Mouse (Mus musculus) embryonic facial prominence, embryonic 15.5 days (tissue): ENCODE measurements around the gene Rps16. TPM values are rescaled to one million over a fixed set of nuclear protein-coding genes. Genes with fewer than 3 reads are reported as not detected.

ENCODE experiments used
- ATAC-seq: fragments of 200-750 bp; cut with Nextera tagmentation; 2 replicates; pipeline ENCODE4 v1.8.0; 2017; ENCODE audit warnings: low read depth, moderate TSS enrichment; ENCODE audit not compliant: insufficient number of reproducible peaks, low FRiP score, low TSS enrichment
- H3K27ac ChIP-seq: fragments of 300-500 bp; sonication (generic); replicated peaks from 2 replicates; pipeline ENCODE4 v1.5.1; 2015; ENCODE audit warnings: mild to moderate bottlenecking, inconsistent platforms
- H3K27me3 ChIP-seq: fragments of 300-500 bp; sonication (generic); 2 replicates; pipeline ENCODE4 v1.6.1; 2015; ENCODE audit warnings: inconsistent platforms
- H3K36me3 ChIP-seq: fragments of 300-500 bp; sonication (generic); 2 replicates; pipeline ENCODE4 v1.6.1; 2015; ENCODE audit warnings: mild to moderate bottlenecking, inconsistent platforms
- H3K4me1 ChIP-seq: fragments of 300-500 bp; sonication (generic); 2 replicates; pipeline ENCODE4 v1.6.1; 2015; ENCODE audit warnings: inconsistent platforms
- H3K4me2 ChIP-seq: fragments of 300-500 bp; sonication (generic); replicated peaks from 2 replicates; pipeline ENCODE4 v1.6.1; 2015; ENCODE audit warnings: mild to moderate bottlenecking, inconsistent platforms
- H3K4me3 ChIP-seq: fragments of 300-500 bp; sonication (generic); replicated peaks from 2 replicates; pipeline ENCODE4 v1.5.1; 2015; ENCODE audit warnings: mild to moderate bottlenecking, inconsistent platforms
- H3K9ac ChIP-seq: fragments of 300-500 bp; sonication (generic); 2 replicates; pipeline ENCODE4 v1.6.1; 2015; ENCODE audit warnings: inconsistent platforms
- H3K9me3 ChIP-seq: fragments of 300-500 bp; sonication (generic); replicated peaks from 2 replicates; pipeline ENCODE4 v1.6.1; 2016; ENCODE audit warnings: inconsistent platforms
- WGBS: fragments of 180-500 bp; shearing (Covaris S2); methylation state at CpG from one replicate; pipeline ENCODE4 v1.1.7; 2015; 5-methylcytosine and 5-hydroxymethylcytosine counted together
- polyA plus RNA-seq: library from polyadenylated mRNA; unstranded; fragments of >200 nt; fragmentation: Nextera tagmentation; extraction: Ambion mirVana; gene quantifications from 2 replicates; pipeline ENCODE4 v1.2.1, GENCODE M21; 2015

Rps16 gene
- 1,000 and 1,004 TPM in 2 replicates for polyA plus RNA-seq

DNA sequence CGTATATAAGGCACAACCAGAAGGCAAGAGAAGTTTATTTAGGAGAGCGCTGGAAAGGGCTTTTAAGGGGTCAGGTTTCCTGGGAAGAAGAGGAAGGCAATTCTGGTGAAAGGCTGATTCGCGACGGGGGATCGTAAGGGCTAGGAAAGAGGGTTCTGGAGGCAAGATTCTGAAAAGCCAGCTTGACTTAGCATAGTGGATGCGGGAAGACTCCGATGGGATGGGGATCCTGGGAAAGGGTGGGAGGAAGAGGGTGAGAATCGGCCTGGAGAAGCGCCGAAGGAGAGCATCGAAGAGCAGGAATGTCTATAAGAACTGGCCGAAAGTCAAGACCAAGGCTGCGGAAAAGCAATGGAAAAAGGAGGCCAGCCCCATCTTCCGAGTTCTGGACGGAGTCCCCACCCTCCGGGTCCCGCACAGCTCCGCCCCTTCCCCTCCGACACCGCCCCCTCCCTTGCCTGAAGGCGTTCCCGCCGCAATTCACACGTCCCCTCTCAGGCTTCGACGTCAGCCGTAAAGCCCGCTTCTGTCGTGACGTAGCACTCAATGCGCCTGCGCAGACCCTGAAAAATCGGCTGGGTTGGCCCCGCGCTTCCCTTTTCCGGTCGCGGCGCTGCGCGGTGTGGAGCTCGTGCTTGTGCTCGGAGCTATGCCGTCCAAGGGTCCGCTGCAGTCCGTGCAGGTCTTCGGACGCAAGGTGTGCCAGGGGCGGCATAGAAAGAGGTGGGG lies at the start of gene Rps16:
Gene Rps16, plus strand, starts transcription at position 498 of the 729 bp plus-strand sequence.
- H3K36me3 ChIP-seq: peaks cover 35% of the 10 kb centered on the region
- peak within 1 kb of the TSS; percentile 90 for H3K4me3 ChIP-seq
- H3K4me2 ChIP-seq: peak within 1 kb of the TSS; percentile 73
- no peaks in the 10 kb centered on the region for H3K27me3 ChIP-seq
- H3K9me3 ChIP-seq: no peaks in the 10 kb centered on the region
- under 1% methylated on average over 50 of the region's 50 CpGs for WGBS
- H3K27ac ChIP-seq: peak within 1 kb of the TSS; percentile 97
- peak; percentile 95 for ATAC-seq
- H3K4me1 ChIP-seq: peaks cover 26% of the 10 kb centered on the region
- H3K9ac ChIP-seq: peak within 1 kb of the TSS; percentile 97

DNA sequence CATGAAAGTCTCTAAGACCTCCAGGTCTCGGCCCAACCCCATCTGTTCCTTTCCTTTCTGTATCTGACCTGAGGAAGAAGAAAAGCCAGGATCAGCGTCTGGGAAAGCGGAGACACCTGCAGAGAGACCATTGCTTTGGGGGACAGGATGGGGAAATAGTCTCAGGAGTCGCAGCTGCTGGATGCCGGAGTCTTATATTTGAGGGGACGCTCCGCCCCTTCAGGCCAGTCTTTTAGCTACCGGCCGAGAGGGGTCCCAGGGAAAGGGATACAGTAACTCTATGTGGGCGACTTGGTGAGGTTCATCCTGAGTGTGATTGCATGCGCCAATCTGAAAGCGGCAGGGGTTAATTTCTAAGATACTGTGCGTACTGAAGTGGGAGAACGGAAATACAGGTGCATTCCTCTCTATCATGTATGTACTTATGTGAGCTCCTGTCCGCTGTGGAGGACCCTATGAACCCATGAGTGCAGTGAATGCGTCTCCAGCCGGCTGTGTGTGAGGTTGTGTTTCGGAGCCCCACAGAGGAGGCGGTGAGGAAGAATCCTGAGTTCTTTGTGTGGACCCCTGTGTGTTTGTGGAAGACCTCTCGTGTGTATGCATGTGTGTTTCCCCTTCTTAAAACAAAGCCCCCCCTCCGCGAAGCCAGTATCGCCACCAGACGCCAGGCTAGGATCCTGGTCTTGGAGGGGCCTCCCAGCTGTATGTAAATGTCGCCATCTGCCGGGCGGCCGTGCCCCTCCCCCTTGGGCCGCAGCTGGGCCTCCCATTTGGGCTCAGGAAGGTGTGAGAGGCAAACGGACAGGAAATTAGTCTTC lies 48.6 kb upstream of the Rps16 start, which contains the start of gene Dll3:
Gene Dll3, minus strand, starts transcription at position 623 of the 818 bp plus-strand sequence.
- Histone ChIP-seq H3K9me3 (no peaks in the 10 kb centered on the region), H3K4me3 (peak within 1 kb of the TSS; percentile 27), H3K9ac (no peak within 1 kb of the TSS), H3K4me1 (peaks cover 20% of the 10 kb centered on the region), H3K36me3 (peaks cover 22% of the 10 kb centered on the region), H3K27me3 (peaks cover 70% of the 10 kb centered on the region), H3K27ac (no peak within 1 kb of the TSS), H3K4me2 (peak within 1 kb of the TSS; percentile 44)
- ATAC-seq: no peak
- WGBS: 1% methylated on average over 30 of the region's 30 CpGs

DNA sequence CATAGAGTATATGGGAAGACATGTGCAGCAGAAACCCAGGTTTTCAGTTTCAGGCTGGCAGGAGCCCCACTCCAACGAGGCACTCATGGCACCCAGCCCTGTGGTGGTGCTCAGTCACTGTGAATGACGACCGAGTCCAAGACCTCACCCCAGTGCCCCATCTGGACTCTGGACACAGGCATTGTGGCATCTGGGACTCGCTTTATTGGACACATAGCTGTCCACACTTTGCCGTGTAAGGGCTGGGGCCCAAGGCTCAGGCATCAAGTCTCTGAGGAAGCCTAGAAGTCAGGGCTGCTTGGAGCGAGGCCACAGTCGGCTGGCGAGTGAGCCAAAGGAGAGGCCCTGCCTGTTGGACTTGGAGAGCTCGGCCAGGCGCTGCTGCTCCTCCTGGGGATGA lies 44.8 kb upstream of the Rps16 start:
- H3K9ac ChIP-seq: no peak overlapping the region
- peaks cover 31% of the 10 kb centered on the region for H3K27me3 ChIP-seq
- no peak for ATAC-seq
- no peak overlapping the region for H3K27ac ChIP-seq
- no peak overlapping the region for H3K4me2 ChIP-seq
- WGBS: 88% methylated on average over 10 of the region's 10 CpGs
- no peak overlapping the region for H3K4me3 ChIP-seq
- peaks cover 20% of the 10 kb centered on the region for H3K4me1 ChIP-seq
- peaks cover 58% of the 10 kb centered on the region for H3K36me3 ChIP-seq
- H3K9me3 ChIP-seq: no peaks in the 10 kb centered on the region

DNA sequence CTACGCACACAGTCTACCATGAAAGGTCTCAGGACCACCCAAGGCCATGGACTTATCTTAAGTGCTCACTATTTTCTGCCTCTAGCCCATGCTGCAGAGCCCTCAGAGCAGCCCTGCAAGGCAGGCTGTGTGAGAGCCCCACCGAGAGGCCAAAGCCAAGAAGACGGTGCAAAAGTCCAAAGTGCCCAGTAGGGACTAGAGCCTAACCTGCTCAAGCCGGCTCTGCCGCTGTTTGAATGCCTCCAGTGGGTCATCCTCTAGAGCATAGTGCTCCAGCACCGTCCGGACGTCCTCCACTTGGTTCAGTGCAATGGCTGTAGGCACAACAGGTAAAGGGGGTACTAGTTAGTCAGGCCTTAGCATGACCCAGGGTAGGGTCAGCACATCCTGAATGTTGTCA lies 44.2 kb upstream of the Rps16 start:
- 90% methylated on average over 8 of the region's 8 CpGs for WGBS
- peaks cover 24% of the 10 kb centered on the region for H3K4me1 ChIP-seq
- H3K9ac ChIP-seq: no peak overlapping the region
- H3K36me3 ChIP-seq: peaks cover 58% of the 10 kb centered on the region
- H3K27ac ChIP-seq: no peak overlapping the region
- ATAC-seq: no peak
- peaks cover 27% of the 10 kb centered on the region for H3K27me3 ChIP-seq
- no peaks in the 10 kb centered on the region for H3K9me3 ChIP-seq
- H3K4me2 ChIP-seq: no peak overlapping the region
- H3K4me3 ChIP-seq: no peak overlapping the region

DNA sequence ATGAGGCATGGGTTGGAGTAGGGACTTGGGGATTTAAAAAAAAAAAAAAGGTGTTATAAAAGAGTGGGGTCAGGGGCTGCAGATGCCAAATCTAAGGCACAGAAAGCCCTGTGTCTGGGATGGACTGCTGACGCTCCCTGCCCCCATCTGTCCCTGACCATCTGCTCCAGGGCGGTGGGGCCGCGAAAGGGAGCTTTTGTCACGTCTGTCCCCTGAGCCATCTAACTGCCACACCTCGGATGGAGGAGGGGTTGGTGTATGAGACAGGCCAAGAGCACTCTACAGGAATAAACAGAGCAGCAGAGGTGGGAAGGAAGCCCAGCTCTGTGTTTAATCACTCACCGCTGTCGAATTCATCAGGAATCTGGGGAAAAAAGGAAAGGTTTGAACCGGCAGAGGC lies 40.7 kb upstream of the Rps16 start:
- H3K9me3 ChIP-seq: no peaks in the 10 kb centered on the region
- no peak overlapping the region for H3K4me2 ChIP-seq
- 60% methylated on average over 9 of the region's 9 CpGs for WGBS
- no peak overlapping the region for H3K4me3 ChIP-seq
- ATAC-seq: no peak
- peaks cover 19% of the 10 kb centered on the region for H3K4me1 ChIP-seq
- no peak overlapping the region for H3K9ac ChIP-seq
- H3K27ac ChIP-seq: no peak overlapping the region
- H3K36me3 ChIP-seq: peaks cover 65% of the 10 kb centered on the region
- H3K27me3 ChIP-seq: no peaks in the 10 kb centered on the region

DNA sequence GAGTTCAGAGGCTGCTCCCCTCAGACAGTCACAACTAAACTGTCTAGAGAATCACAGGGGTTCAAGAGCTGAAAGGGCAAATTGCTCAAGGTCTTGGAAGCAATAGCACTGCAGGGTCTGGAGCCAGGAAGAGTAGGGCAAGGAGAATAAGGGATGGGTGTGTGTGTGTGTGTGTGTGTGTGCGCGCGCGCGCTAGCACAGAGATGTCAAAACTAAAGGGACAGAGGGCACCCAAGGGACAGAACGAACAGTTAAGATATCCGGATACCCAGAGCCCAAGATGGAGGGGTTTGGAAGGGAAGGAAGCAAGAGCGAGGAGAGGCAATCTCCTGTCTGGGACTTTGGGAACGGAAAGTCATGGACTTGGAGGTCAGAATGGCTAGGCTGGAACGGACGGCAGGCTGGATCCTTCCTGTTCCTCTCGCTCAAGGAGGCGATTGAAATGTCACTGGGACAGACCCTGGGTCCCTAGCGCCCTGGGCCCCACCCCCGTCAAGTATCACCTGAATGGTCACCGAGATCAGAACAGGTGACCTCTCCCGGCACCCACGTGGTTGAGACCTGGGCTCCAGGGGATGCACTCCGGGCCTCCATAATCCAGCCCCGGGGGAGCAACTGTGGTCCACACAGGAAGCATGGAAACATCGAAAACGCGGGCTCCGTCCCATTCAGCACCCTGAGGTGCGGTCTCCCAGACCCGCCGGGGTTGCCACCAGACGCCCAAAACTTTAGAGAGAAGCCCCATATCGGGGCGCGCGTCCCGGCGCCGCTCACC lies 39.1 kb upstream of the Rps16 start:
- Histone ChIP-seq H3K27ac (peak overlapping the region; percentile 70; the same call in 1 of the 2 replicates), H3K4me2 (peak overlapping the region; percentile 74), H3K4me1 (peaks cover 19% of the 10 kb centered on the region), H3K27me3 (no peaks in the 10 kb centered on the region), H3K4me3 (peak overlapping the region; percentile 99), H3K9ac (peak overlapping the region; percentile 90), H3K36me3 (peaks cover 65% of the 10 kb centered on the region), H3K9me3 (no peaks in the 10 kb centered on the region)
- peak; percentile 45 for ATAC-seq
- WGBS: 4% methylated on average over 35 of the region's 35 CpGs

DNA sequence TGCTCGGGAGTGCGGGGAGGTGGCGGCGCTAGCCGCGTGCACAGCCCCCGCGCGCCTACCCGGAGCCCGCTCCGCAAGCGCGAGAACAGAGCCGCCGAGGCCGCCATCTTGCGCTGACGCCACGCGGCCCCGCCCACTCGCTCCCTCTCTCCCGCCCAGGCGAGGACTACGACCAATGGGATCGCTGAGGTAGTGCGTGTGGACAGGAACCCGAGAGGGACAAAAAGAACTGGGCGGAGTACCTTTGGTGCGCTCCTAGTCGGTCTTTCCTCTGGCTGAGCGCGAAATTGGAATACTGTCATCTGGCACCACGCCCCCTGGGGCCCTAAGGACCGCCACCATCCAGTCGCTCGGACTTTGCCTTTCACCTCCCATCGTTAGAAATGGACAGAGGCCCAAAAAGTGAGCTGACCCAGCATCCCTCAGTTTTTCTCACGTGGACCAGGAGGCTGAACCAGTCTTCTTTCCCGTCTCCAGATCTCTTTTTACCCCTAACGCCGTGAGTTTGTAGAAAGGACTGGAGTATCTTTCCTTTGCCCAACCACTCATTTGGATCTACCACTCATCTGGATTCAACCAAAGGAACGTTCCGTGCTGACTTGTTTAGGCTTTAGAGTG lies 38.4 kb upstream of the Rps16 start, which contains the start of gene Timm50:
Gene Timm50, minus strand, starts transcription at position 147 of the 618 bp plus-strand sequence.
- H3K9ac ChIP-seq: peak within 1 kb of the TSS; percentile 90
- peak within 1 kb of the TSS; percentile 74 for H3K4me2 ChIP-seq
- under 1% methylated on average over 45 of the region's 45 CpGs for WGBS
- H3K9me3 ChIP-seq: no peaks in the 10 kb centered on the region
- peaks cover 19% of the 10 kb centered on the region for H3K4me1 ChIP-seq
- peak within 1 kb of the TSS; percentile 70; the same call in 1 of the 2 replicates for H3K27ac ChIP-seq
- peak within 1 kb of the TSS; percentile 99 for H3K4me3 ChIP-seq
- no peaks in the 10 kb centered on the region for H3K27me3 ChIP-seq
- H3K36me3 ChIP-seq: peaks cover 65% of the 10 kb centered on the region
- peak; percentile 94 for ATAC-seq

DNA sequence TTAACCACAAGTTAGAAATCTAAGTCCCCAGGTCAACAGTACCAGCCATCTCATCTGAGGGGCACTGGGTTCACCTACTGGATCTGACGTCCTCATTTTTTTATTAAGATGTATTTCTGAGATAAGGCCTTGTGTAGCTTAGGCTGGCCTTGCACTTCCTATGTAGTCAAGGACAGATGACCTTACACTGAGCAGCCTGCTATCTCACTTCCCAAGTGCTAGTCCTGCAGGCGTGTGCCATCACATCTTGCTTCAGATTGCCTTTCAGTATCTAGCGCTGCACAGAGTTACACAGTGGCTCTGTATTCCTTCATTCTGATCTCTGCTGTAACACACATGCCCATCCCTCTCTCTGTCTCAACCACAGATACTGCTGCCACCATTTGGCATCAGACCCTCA lies 32.4 kb upstream of the Rps16 start:
- H3K4me1 ChIP-seq: no peaks in the 10 kb centered on the region
- 84% methylated on average over 3 of the region's 3 CpGs for WGBS

DNA sequence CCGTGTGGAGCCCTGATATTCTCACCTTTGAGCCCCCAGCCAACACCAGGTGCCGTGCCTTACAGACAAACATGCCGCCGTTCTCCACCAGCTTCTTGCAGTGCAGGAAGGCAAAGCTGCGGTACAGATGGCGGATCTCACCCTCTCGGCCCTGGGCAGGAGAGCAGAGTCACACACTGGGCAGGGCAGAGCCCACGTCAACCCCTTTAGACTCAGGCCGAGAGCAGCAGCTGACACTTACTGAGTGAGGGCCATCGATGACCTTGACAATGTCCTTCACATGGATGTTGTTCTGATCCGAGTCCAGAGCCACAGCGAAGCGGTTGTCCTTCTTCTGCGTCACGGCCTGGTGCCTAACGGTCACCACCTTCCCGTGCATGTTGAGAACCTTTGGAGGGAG lies 31.7 kb upstream of the Rps16 start:
- Histone ChIP-seq H3K9ac (no peak overlapping the region), H3K36me3 (peaks cover 98% of the 10 kb centered on the region), H3K4me3 (no peak overlapping the region), H3K9me3 (no peaks in the 10 kb centered on the region), H3K27ac (no peak overlapping the region), H3K4me1 (no peaks in the 10 kb centered on the region), H3K27me3 (no peaks in the 10 kb centered on the region), H3K4me2 (no peak overlapping the region)
- 91% methylated on average over 17 of the region's 17 CpGs for WGBS
- ATAC-seq: no peak

More for the DNA sequence above, 32.4 kb upstream of the Rps16 start:
- Histone ChIP-seq H3K9me3 (no peaks in the 10 kb centered on the region), H3K9ac (no peak overlapping the region), H3K27me3 (no peaks in the 10 kb centered on the region), H3K36me3 (peaks cover 92% of the 10 kb centered on the region), H3K4me3 (no peak overlapping the region), H3K27ac (no peak overlapping the region), H3K4me2 (no peak overlapping the region)
- no peak for ATAC-seq

DNA sequence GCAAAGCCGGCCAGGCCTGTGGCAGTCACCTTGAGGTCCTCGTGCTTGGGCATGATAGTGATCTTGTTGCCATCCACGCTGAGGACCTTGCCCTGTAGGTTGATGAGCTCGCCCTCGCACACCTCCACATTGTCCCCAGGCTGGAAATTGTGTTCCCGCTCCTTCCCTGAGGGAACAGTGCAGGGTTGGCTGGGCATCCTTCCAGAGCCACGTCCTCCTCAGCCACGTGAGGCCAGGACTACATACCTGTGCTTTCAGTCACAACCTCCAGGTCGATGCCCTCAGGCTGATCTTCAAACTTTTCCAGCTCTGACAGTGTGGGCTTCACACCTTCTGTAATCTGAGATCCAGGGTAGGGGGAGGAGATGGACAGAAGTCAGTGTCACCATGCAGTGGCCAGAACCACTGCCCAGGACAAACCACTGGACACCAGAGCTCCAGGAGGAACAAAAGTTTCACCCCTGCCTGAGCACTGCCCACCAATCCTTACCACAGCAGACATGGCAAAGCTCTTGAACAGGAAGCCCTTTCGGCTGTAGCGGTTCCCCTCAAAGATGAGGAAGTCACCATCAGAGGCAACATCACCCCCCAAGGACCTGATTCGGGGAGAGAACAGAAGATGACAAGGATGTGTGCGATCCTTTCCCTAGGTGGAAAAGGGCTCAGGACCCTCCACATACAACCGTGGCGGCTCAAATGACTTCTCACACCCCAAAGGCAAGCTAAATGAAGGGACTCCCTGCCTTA lies 28.3 kb upstream of the Rps16 start:
- Histone ChIP-seq H3K27ac (no peak overlapping the region), H3K36me3 (peaks cover 100% of the 10 kb centered on the region), H3K9me3 (no peaks in the 10 kb centered on the region), H3K9ac (no peak overlapping the region), H3K4me3 (no peak overlapping the region), H3K27me3 (no peaks in the 10 kb centered on the region), H3K4me1 (no peaks in the 10 kb centered on the region), H3K4me2 (no peak overlapping the region)
- ATAC-seq: no peak
- WGBS: 89% methylated on average over 15 of the region's 15 CpGs
